Mouse (Mus musculus): Measurements from ENCODE around the gene Zfp808. TPM values are rescaled to one million over a fixed set of nuclear protein-coding genes. Genes with fewer than 3 reads are reported as not detected.

Zfp808 gene
- polyA plus RNA-seq, 1 experiment from 2014 or later, result 4.9 TPM

DNA sequence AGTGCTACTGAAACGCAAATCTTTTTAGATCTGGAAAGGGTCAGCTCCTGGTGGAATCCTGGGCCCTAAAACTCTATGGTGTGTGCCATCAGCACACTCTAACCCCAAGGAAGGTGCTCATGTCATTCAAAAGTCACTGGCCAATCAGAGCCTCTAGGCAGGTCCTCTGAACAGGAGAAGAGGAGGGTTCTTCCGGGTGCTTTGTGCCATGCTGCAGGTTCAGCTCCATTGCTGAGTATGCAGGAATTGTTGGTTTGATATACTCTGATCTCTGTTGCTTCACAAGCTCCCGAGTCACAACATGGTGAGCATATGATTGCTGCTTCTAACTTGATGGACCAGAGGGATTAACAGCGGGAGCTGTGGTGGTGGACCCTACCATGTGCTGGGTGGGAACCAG, 133.7 kb downstream of the Zfp808 start:
- Histone ChIP-seq H3K4me3 (ENCODE audit: low read depth, low read length) (no peak overlapping the region), H3K9me3 (replicated peaks; ENCODE audit: control insufficient read depth, low read length) (no peaks in the 10 kb centered on the region)
- 54% methylated on average over 4 of the region's 4 CpGs for WGBS (ENCODE audit: insufficient replicate concordance)

More for the DNA sequence above, 133.7 kb downstream of the Zfp808 start:
- H3K9ac ChIP-seq (ENCODE audit: low read depth, low read length), result no peak overlapping the region
- no peak overlapping the region for H3K4me2 ChIP-seq (ENCODE audit: low read depth, low read length)
- ATAC-seq (ENCODE audit: low read depth), result no peak
- no peaks in the 10 kb centered on the region for H3K36me3 ChIP-seq (ENCODE audit: control insufficient read depth, insufficient read depth)
- no peaks in the 10 kb centered on the region for H3K27me3 ChIP-seq (ENCODE audit: control insufficient read depth, insufficient read depth, low read depth, low read length)
- no peak overlapping the region for H3K27ac ChIP-seq (ENCODE audit: low read length)
- H3K4me1 ChIP-seq (ENCODE audit: control insufficient read depth, low read depth, low read length), result no peaks in the 10 kb centered on the region
